Mouse (Mus musculus): ENCODE measurements around the gene 9030025P20Rik. TPM values are rescaled to one million over a fixed set of nuclear protein-coding genes. Genes with fewer than 3 reads are reported as not detected.

The 9030025P20Rik gene
- polyA plus RNA-seq, 1 experiment: 4.4 TPM

- no peaks in the 10 kb centered on the region for H3K27me3 ChIP-seq (ENCODE audit: control insufficient read depth, insufficient read depth, insufficient read length)
- peaks cover 18% of the 10 kb centered on the region for H3K79me3 ChIP-seq (ENCODE audit: low read depth)
- peak within 1 kb of the TSS; percentile 96 for H3ac ChIP-seq (ENCODE audit: control insufficient read depth, insufficient read length, low read depth)
- peaks cover 33% of the 10 kb centered on the region for H3K36me3 ChIP-seq (ENCODE audit: control insufficient read depth, insufficient read depth)
- TF ChIP-seq CEBPB (IDR thresholded peaks at IDR 0.05; ENCODE audit: low read depth) (peak; percentile 2), MAX (IDR thresholded peaks at IDR 0.05) (peak; percentile 65), MYOD1 (IDR thresholded peaks at IDR 0.05; ENCODE audit: control insufficient read depth, insufficient read length, low read depth) (no peak)
- peak within 1 kb of the TSS; percentile 75 for H3K4me3 ChIP-seq (ENCODE audit: insufficient read depth, poor library complexity, severe bottlenecking)
- peaks cover 28% of the 10 kb centered on the region for H3K79me2 ChIP-seq (ENCODE audit: control insufficient read depth, insufficient read depth)
Observed at GRCm38 (mm10) chr17:14943009-14943728, 35.1 kb upstream of the 9030025P20Rik start, which contains the start of the genes Wdr27 and 1600012H06Rik. Gene Wdr27 (minus strand): TSS chr17:14943158. Gene 1600012H06Rik (plus strand): TSS chr17:14943184.

GRCm38 (mm10) chr17:14943729-14944059, 34.6 kb upstream of the 9030025P20Rik start:
- Histone ChIP-seq H3K36me3 (ENCODE audit: control insufficient read depth, insufficient read depth) (peaks cover 38% of the 10 kb centered on the region), H3K79me2 (ENCODE audit: control insufficient read depth, insufficient read depth) (peaks cover 28% of the 10 kb centered on the region), H3K4me3 (ENCODE audit: insufficient read depth, poor library complexity, severe bottlenecking) (peak overlapping the region; percentile 75), H3ac (ENCODE audit: control insufficient read depth, insufficient read length, low read depth) (peak overlapping the region; percentile 96), H3K27me3 (ENCODE audit: control insufficient read depth, insufficient read depth, insufficient read length) (no peaks in the 10 kb centered on the region), H3K79me3 (ENCODE audit: low read depth) (peaks cover 18% of the 10 kb centered on the region)
- TF ChIP-seq MYOG (IDR thresholded peaks at IDR 0.05; ENCODE audit: control insufficient read depth, extremely low read depth, insufficient read length) (no peak), FOSL1 (IDR thresholded peaks at IDR 0.05; ENCODE audit: insufficient read depth, low read length, poor library complexity, severe bottlenecking) (no peak), MYOD1 (IDR thresholded peaks at IDR 0.05; ENCODE audit: control insufficient read depth, insufficient read length, low read depth) (no peak)

- TF ChIP-seq CTCF (IDR thresholded peaks at IDR 0.05; ENCODE audit: control insufficient read depth, insufficient read depth, insufficient read length) (no peak), MYOG (IDR thresholded peaks at IDR 0.05; ENCODE audit: control insufficient read depth, extremely low read depth, insufficient read length) (no peak), MYOD1 (IDR thresholded peaks at IDR 0.05; ENCODE audit: control insufficient read depth, insufficient read length, low read depth) (no peak), USF1 (IDR thresholded peaks at IDR 0.05; ENCODE audit: low read depth) (no peak), FOSL1 (IDR thresholded peaks at IDR 0.05; ENCODE audit: insufficient read depth, low read length, poor library complexity, severe bottlenecking) (no peak), CEBPB (IDR thresholded peaks at IDR 0.05; ENCODE audit: low read depth) (no peak), MAX (IDR thresholded peaks at IDR 0.05) (no peak)
- Histone ChIP-seq H3K36me3 (ENCODE audit: control insufficient read depth, insufficient read depth) (peaks cover 47% of the 10 kb centered on the region), H3K79me2 (ENCODE audit: control insufficient read depth, insufficient read depth) (peaks cover 28% of the 10 kb centered on the region), H3K27me3 (ENCODE audit: control insufficient read depth, insufficient read depth, insufficient read length) (no peaks in the 10 kb centered on the region), H3K4me3 (ENCODE audit: insufficient read depth, poor library complexity, severe bottlenecking) (no peak overlapping the region), H3ac (ENCODE audit: control insufficient read depth, insufficient read length, low read depth) (no peak overlapping the region), H3K79me3 (ENCODE audit: low read depth) (peaks cover 18% of the 10 kb centered on the region)
Observed at GRCm38 (mm10) chr17:14944551-14944950, 33.7 kb upstream of the 9030025P20Rik start.

GRCm38 (mm10) chr17:14949161-14949827, 29.0 kb upstream of the 9030025P20Rik start:
- H3K36me3 ChIP-seq (ENCODE audit: control insufficient read depth, insufficient read depth): peaks cover 89% of the 10 kb centered on the region

GRCm38 (mm10) chr17:14953452-14953851, 24.8 kb upstream of the 9030025P20Rik start:
- no peak overlapping the region for H3K4me3 ChIP-seq (ENCODE audit: insufficient read depth, poor library complexity, severe bottlenecking)
- TF ChIP-seq MYOG (IDR thresholded peaks at IDR 0.05; ENCODE audit: control insufficient read depth, extremely low read depth, insufficient read length) (no peak), USF1 (IDR thresholded peaks at IDR 0.05; ENCODE audit: low read depth) (no peak), MYOD1 (IDR thresholded peaks at IDR 0.05; ENCODE audit: control insufficient read depth, insufficient read length, low read depth) (no peak), CTCF (IDR thresholded peaks at IDR 0.05; ENCODE audit: control insufficient read depth, insufficient read depth, insufficient read length) (no peak), FOSL1 (IDR thresholded peaks at IDR 0.05; ENCODE audit: insufficient read depth, low read length, poor library complexity, severe bottlenecking) (no peak), MAX (IDR thresholded peaks at IDR 0.05) (no peak), CEBPB (IDR thresholded peaks at IDR 0.05; ENCODE audit: low read depth) (no peak)
- H3K79me3 ChIP-seq (ENCODE audit: low read depth): peaks cover 16% of the 10 kb centered on the region
- no peak overlapping the region for H3ac ChIP-seq (ENCODE audit: control insufficient read depth, insufficient read length, low read depth)
- H3K36me3 ChIP-seq (ENCODE audit: control insufficient read depth, insufficient read depth): peaks cover 83% of the 10 kb centered on the region
- H3K79me2 ChIP-seq (ENCODE audit: control insufficient read depth, insufficient read depth): peaks cover 32% of the 10 kb centered on the region
- H3K27me3 ChIP-seq (ENCODE audit: control insufficient read depth, insufficient read depth, insufficient read length): no peaks in the 10 kb centered on the region

More at GRCm38 (mm10) chr17:14949161-14949827, 29.0 kb upstream of the 9030025P20Rik start:
- Histone ChIP-seq H3K79me2 (ENCODE audit: control insufficient read depth, insufficient read depth) (peaks cover 16% of the 10 kb centered on the region), H3K4me3 (ENCODE audit: insufficient read depth, poor library complexity, severe bottlenecking) (no peak overlapping the region), H3K79me3 (ENCODE audit: low read depth) (peaks cover 12% of the 10 kb centered on the region), H3K27me3 (ENCODE audit: control insufficient read depth, insufficient read depth, insufficient read length) (no peaks in the 10 kb centered on the region), H3ac (ENCODE audit: control insufficient read depth, insufficient read length, low read depth) (no peak overlapping the region)
- TF ChIP-seq MYOG (IDR thresholded peaks at IDR 0.05; ENCODE audit: control insufficient read depth, extremely low read depth, insufficient read length) (no peak), MAX (IDR thresholded peaks at IDR 0.05) (no peak), FOSL1 (IDR thresholded peaks at IDR 0.05; ENCODE audit: insufficient read depth, low read length, poor library complexity, severe bottlenecking) (no peak)

Data from C2C12 (cell line).